Mouse (Mus musculus): ENCODE measurements at regions not wholly inside any gene's neighbourhood (a gene's known extent, or its start where the extent isn't known, plus 50 kb on each side); places are given as distances from the start of the nearest gene placed in this dataset.
"Not testable (repeated sequence)": the region's sequence is repeated elsewhere in the genome, so short reads cannot be mapped to it uniquely, and the experiment has no call there.

- peak; percentile 47 to 48 for DNase-seq (ENCODE audit: low spot score in 2 of 2)
Observed at GRCm38 (mm10) chr7:60733331-60733994, 593.4 kb upstream of the Snrpn start.

GRCm38 (mm10) chr7:60728108-60728721 lies 588.2 kb upstream of the Snrpn start:
- DNase-seq (ENCODE audit: low spot score in 2 of 2), result not testable (repeated sequence)
